Mouse (Mus musculus) left cerebral cortex, postnatal 14 days (tissue): ENCODE data around the gene Thumpd2. TPM values are rescaled to one million over a fixed set of nuclear protein-coding genes. Genes with fewer than 3 reads are reported as not detected.

Experiments
- DNase-seq, 2 experiments: peaks; one replicate each; pipeline ENCODE4 v3.0.0; 2021 to 2022; ENCODE audit warnings: low spot score in 2 of 2, mixed read lengths in 1 of 2
- intact Hi-C: fragments of 180-260 bp; cut with DNase I; formaldehyde crosslinking; loops from one replicate; pipeline ENCODE4 v1.15.1; 2025
- total RNA-seq, 2 experiments: library from RNA; stranded (reverse); gene quantifications; 2 replicates each; pipeline ENCODE4 v1.2.3; 2021

Gene Thumpd2
- total RNA-seq, 2 experiments from 2014 or later: 4.2 to 6.1 TPM

DNA sequence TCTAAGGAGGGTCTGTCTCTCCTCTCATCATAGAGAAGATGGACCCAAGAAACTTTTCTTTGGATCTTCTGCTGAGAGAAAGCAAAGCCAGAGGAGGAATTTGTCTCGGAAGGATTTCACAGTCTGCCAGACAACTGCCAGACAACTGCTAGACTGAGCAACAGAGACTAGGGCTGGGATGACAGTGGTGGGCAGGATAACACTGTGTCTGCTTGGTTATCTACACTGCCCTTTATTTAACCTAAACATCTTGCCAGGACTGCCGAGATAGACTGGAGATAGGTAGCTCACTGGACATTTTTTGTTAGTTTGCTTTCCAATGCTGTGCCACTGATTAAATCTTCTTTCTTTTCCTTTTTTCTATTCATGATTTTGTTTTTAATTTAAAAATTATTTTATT lies 23.2 kb downstream of the Thumpd2 start:
- no peak for DNase-seq
- intact Hi-C loops: no loop called here

DNA sequence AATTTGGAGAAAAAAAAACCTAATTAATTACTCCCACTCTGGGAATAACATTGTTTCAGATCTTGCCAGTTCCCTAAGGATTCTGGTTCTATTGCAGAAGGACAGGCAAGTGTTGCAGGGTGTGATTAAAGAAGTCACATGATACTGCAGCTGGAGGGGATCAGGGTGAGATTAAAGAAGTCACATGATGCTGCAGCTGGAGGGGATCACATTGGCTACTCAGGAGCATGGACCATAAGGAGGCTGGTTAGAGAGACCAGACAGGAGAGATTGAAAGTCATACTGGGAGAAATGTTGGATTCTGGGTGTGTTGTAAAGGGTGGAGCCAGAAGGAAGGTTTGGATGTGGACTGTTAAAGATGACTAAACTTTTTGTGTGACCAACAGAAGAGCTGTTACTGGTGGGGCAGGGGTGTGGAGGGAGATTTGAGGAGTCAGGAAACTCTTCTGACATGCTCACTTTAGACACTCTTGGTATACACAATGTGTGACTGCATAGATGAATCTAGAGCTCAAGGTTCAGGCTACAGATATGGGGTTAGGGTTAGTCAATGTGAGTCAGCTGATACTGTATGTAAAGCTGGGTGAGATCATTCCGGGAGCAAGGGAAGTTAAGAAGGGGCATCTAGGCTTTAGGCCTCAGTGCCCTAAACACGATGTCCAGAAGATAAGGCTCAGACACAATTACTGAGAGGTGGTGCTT lies 26.0 kb downstream of the Thumpd2 start:
- no peak for DNase-seq
- intact Hi-C loops: no loop called here

DNA sequence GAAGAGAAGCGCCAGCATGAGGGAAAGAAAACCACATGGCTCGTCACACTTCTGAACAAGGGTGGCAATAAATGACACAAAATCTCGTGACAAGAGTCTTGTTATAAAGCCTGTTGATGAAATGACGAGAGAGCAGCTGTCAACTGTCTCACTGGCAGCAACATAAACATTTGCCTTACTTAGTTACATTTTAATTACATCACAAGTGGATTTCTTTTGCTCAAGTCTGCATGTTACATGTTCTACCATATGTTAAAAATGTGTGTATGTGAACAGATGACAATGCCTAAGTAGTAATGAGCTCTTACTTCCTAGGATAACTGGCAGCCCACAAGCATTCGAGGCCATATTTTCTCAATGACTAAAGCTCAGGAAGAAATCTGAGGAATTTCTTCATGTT lies 29.5 kb downstream of the Thumpd2 start:
- no peak for DNase-seq
- intact Hi-C loops: no loop called here

DNA sequence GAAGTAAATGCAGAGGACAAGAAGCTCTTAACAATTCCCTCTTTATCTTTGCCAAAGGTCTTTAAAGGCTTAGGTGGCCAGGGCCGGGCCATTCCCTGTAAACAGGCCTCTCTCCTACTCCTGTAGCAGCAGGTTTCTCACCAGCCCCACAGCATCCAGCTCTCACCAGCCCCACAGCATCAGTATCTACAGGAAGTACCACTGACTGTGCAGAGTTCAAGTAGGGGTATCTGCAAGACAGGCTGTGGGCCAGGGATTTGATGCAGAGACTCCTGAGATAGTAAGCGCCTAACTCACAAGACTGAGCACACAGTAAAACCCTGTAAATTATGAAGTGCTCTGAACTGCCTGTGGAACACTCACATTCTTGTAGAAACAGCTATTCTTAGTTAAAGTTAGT lies 31.9 kb downstream of the Thumpd2 start:
- intact Hi-C loops: no loop called here
- DNase-seq: no peak

DNA sequence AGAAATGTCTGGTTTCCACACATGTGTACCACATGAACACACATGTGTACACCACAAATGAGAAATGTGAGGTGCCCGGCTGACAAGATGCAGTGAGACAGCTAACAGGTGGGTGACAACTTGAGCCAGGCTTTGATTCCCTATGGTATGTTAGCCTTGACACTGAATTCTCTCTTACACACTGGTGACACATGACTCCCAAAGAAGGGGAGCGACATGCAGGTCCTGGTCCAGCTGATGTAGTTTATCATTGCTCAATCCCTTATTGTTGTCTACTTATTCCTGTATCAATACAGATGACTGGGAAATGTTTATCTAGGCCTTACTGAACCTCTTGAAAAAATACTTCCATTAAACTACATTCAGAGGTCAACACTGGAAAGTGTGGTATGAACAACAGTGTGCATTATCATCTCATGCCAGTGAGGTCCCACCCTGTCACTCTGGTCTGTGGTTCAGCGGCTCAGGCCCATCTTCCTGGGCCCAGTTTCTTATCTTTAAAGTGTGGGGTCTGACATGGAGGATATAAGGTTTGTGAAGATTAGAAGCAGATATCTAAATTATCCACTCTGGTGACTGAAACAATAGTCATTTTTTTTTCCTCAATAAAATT lies 32.9 kb downstream of the Thumpd2 start:
- no peak for DNase-seq
- intact Hi-C loops: no loop called here

DNA sequence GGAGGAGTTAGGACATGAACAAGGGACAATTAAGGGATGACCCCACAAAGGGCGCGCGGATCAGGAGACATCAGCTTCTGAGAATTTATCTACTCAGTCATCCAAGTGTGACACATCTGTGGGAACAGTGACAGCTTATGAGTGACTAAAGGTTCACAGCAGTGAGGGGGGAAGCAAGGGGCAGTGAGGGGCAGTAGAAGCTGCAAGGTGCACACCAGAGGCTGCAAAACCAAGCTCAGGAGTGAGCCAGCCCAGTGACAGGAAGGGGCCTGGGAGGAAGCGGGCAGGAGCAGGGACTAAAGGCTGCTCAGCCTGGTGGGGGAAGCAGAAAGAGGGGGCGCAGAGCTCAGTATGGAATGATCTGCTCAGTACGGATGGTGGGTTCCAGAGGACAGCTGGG lies 37.6 kb downstream of the Thumpd2 start:
- intact Hi-C loops: no loop called here

DNA sequence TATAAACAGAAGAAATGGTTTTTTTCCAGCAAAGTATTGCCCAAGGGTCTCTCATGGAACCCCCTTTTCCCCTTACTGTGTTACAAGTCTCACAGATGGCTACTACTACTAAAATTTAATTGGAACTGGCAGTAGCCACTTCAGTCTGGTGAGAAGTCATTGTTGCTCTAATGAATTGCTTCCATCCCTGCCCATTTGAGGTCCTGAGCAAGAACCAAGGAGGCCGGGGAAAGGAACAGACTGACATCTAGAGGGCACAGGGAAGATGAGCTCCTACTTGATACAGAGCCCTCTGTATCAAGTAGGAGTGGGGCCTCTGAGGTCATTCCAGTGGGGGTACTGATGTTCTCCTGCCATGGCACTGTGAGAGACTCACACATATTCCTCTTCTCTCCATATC lies 47.8 kb downstream of the Thumpd2 start:
- no peak for DNase-seq
- intact Hi-C loops: loop anchor here (10.0 kb wide), 1 partner anchor 392 kb away; no protein-coding TSS in a partner anchor

More for the DNA sequence above, 37.6 kb downstream of the Thumpd2 start:
- no peak for DNase-seq

GRCm38 (mm10) chr17:81015814-81016447 lies 49.0 kb downstream of the Thumpd2 start:
- peak; percentile 72 to 81 for DNase-seq
- intact Hi-C loops: loop anchor here (10.0 kb wide), 1 partner anchor 391 kb away; no protein-coding TSS in a partner anchor

- DNase-seq: peak; percentile 36 to 40
- intact Hi-C loops: loop anchor here (10.0 kb wide), 1 partner anchor 386 kb away; no protein-coding TSS in a partner anchor
Observed at GRCm38 (mm10) chr17:81010844-81011685, 53.8 kb downstream of the Thumpd2 start.

GRCm38 (mm10) chr17:81010199-81010598 lies 54.7 kb downstream of the Thumpd2 start:
- no peak for DNase-seq
- intact Hi-C loops: loop anchor here (10.0 kb wide), 1 partner anchor 385 kb away; no protein-coding TSS in a partner anchor

DNA sequence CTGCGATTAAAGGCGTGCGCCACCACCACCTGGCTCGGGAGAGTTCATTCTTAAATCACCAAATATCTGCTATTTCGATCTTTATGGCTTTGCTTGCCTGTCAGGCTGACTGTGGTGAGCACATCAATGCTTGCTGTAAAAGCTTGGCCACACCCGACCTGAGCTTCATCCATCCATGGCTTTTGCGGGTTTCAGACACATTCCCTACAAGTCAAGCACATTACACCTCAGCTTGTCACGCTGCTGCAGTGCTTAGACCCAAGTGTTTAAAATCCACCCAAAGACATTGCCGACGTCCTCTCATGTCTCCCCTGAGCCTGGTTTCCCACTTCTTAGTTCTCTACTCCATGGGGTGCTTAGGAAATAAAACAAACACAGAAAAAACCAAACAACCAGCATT lies 55.8 kb downstream of the Thumpd2 start:
- DNase-seq: no peak
- intact Hi-C loops: no loop called here

DNA sequence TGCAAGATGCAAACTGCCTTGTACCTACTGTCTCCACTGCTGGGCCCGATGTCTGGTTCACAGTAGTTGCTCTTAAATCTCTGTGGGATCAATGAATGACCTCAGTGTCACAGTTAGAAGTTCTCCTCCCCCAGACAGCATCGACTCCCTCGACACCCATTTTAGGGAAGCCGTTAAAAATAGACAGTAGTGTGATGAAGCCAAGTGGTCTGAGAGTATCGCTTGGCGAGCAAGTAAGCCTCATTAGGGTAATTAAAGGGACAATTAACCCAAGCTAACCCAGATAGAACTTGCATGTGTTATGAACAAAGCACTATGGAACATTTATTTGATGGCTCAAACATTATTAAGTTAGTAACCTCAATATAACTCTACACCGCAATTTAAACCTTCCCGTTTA lies 59.6 kb downstream of the Thumpd2 start:
- intact Hi-C loops: no loop called here
- no peak for DNase-seq

DNA sequence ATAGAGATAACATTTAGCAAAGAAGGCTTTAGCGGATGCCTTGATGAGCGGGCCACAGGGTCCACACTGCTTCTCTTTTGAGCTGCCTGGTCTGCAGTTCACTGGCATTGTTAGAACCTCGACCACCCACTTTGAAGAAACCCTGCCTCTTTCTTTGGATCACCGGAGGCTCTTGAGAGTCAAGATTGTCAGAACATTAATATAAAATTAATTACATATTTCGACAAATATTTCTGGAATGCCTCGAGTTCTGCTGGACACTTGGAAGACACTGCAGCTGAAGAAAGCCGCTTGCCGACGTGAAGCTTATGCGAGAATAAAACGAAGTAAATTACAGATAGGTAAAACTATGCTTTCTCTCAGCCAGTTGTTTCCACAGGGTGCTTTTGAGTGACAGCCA lies 60.4 kb downstream of the Thumpd2 start:
- no peak for DNase-seq
- intact Hi-C loops: no loop called here

DNA sequence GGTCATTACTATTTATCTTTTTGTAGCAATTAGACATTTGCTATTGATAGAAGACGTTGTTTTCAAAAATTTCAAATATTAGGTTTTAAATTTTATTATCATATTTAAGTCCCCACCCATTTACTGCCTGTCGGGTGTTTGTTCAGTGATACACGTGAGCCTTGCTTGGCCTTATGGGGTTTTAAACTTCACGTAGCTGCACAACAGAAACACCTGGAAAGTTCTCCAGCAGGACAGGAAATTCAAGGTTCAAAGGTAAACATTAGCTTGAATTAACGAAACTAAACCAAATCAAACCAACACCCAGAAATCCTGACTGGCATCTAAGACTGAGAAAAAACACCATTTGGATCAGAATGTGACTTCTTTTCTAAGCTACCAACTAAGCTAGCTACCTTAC lies 62.8 kb downstream of the Thumpd2 start:
- intact Hi-C loops: no loop called here
- DNase-seq: no peak

DNA sequence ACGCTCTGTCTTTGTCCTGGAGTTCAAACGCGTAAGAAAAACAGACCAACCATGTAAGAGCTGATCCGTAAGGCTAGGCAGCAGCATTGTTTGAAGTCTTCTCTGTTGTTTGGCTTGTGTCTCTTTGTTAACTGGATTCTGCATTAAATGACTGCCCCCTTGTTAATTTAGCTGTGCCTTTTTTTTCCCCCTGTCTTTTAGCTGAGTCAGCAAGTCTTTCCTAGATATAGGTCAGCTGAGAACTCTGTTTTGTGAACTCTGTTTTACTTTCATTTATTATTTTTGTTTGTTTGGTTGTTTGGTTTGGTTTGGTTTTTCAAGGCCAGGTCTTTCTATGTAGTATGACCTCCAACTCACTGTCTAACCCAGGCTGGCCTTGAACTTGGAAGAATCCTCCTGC lies 63.2 kb downstream of the Thumpd2 start:
- DNase-seq: no peak
- intact Hi-C loops: no loop called here

DNA sequence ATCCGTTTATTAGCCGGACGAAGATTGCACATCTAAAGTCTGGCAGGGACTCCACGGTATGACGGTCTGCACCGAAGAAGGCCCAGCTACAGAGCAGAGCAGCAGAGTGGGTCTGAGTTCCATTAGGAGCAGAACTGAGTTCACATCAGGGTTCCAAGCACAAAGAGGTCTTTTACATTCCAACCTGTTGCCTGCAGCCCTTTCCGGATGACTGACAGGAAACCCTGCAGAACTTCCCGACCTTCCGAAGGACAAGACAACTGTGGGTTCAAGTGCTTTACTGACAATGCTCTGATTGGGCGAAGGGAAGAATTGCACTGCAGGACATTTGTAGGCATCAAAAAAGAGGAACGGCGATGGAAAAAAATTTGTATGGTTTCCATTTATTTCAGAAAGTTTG lies 63.9 kb downstream of the Thumpd2 start:
- DNase-seq: no peak
- intact Hi-C loops: no loop called here

- DNase-seq: no peak
- intact Hi-C loops: no loop called here
Observed at GRCm38 (mm10) chr17:80998958-80999357, 65.9 kb downstream of the Thumpd2 start.

- no peak for DNase-seq
- intact Hi-C loops: no loop called here
Observed at GRCm38 (mm10) chr17:80997226-80997625, 67.7 kb downstream of the Thumpd2 start.

- intact Hi-C loops: no loop called here
- peak in 1 of 2 experiments; percentile 37 for DNase-seq
Observed at GRCm38 (mm10) chr17:80991535-80992127, 73.3 kb downstream of the Thumpd2 start.
